Mouse (Mus musculus) macrophage (primary cell): ENCODE results near the gene Clcn2. TPM values are rescaled to one million over a fixed set of nuclear protein-coding genes. Genes with fewer than 3 reads are reported as not detected.

ENCODE experiments used
- H3K27ac ChIP-seq: fragments of 350-480 bp; formaldehyde crosslinking; 2 replicates; pipeline ENCODE4 v1.9.0; 2021
- H3K36me3 ChIP-seq: fragments of 350-480 bp; formaldehyde crosslinking; 2 replicates; pipeline ENCODE4 v1.9.0; 2021; ENCODE audit errors: inconsistent target
- H3K4me3 ChIP-seq: fragments of 350-480 bp; formaldehyde crosslinking; 2 replicates; pipeline ENCODE4 v1.9.0; 2021; ENCODE audit errors: inconsistent target
- H3K79me2 ChIP-seq: fragments of 350-480 bp; formaldehyde crosslinking; 2 replicates; pipeline ENCODE4 v1.9.0; 2021; ENCODE audit errors: inconsistent target
- WGBS: methylation state at CpG from one replicate; pipeline ENCODE4 v1.1.7; 2026; ENCODE audit warnings: inconsistent platforms; ENCODE audit not compliant: missing documents; 5-methylcytosine and 5-hydroxymethylcytosine counted together
- polyA plus RNA-seq: library from polyadenylated mRNA; stranded (reverse); fragments of 250-400 nt; gene quantifications from 3 replicates; pipeline ENCODE4 v1.2.4, GENCODE M21; 2018; ENCODE audit warnings: inconsistent platforms
- total RNA-seq, 78 experiments: library from RNA; depleted of rRNA; stranded (reverse); fragments of 250-400 nt; gene quantifications; 1 replicate in 9 of 78; 2 replicates in 24 of 78; 3 replicates in 43 of 78; 4 replicates in 2 of 78; pipeline ENCODE4 v1.2.4; 2018; ENCODE audit warnings: inconsistent platforms in 56 of 78

Gene Clcn2
- total RNA-seq (2018; cell fraction: chromatin; rRNA removed), result 10 to 100 TPM in 4 of 26 experiments, 1 to 10 TPM in 22; 3.9 to 14.1 (median 7.6) TPM
- under 1 TPM; 0.05 to 0.60 (median 0.20) TPM for total RNA-seq (2018; cell fraction: cytosol; rRNA removed)
- total RNA-seq (2018; cell fraction: nucleus; rRNA removed), result 1 to 10 TPM in 25 of 26 experiments, under 1 TPM in 1; 0.69 to 7.6 (median 4.8) TPM
- polyA plus RNA-seq, result 0.11 to 0.38 TPM (median 0.35 TPM) in 3 replicates

- Histone ChIP-seq H3K27ac (peak within 1 kb of the TSS; percentile 61), H3K36me3 (peaks cover 7% of the 10 kb centered on the region; the same call in 1 of the 2 replicates), H3K79me2 (no peaks in the 10 kb centered on the region), H3K4me3 (peak within 1 kb of the TSS; percentile 64)
- WGBS, result under 1% methylated on average over 62 of the region's 62 CpGs
These were observed at the start of gene Clcn2, which contains the start of gene Polr2h for GRCm38 (mm10) chr16:20717181-20717977. Gene Clcn2 (minus strand): TSS chr16:20717746. Gene Polr2h (plus strand): TSS chr16:20717665.

- Histone ChIP-seq H3K27ac (no peak overlapping the region), H3K4me3 (no peak overlapping the region), H3K79me2 (no peaks in the 10 kb centered on the region), H3K36me3 (no peaks in the 10 kb centered on the region)
- WGBS, result 50% methylated on average over 9 of the region's 9 CpGs
These were observed 47.7 kb upstream of the Clcn2 start for GRCm38 (mm10) chr16:20765244-20765643.

GRCm38 (mm10) chr16:20761681-20762080 is 44.1 kb upstream of the Clcn2 start:
- WGBS, result 13% methylated on average over 3 of the region's 3 CpGs
- Histone ChIP-seq H3K27ac (no peak overlapping the region), H3K36me3 (no peaks in the 10 kb centered on the region), H3K4me3 (no peak overlapping the region), H3K79me2 (no peaks in the 10 kb centered on the region)

GRCm38 (mm10) chr16:20757385-20757784 is 39.8 kb upstream of the Clcn2 start:
- H3K36me3 ChIP-seq, result no peaks in the 10 kb centered on the region
- H3K4me3 ChIP-seq, result no peak overlapping the region
- H3K27ac ChIP-seq, result no peak overlapping the region
- no peaks in the 10 kb centered on the region for H3K79me2 ChIP-seq
- 50% methylated on average over 1 of the region's 1 CpGs for WGBS

- 20% methylated on average over 5 of the region's 5 CpGs for WGBS
- Histone ChIP-seq H3K4me3 (no peak overlapping the region), H3K79me2 (no peaks in the 10 kb centered on the region), H3K36me3 (no peaks in the 10 kb centered on the region), H3K27ac (no peak overlapping the region)
These were observed 38.5 kb upstream of the Clcn2 start for GRCm38 (mm10) chr16:20756052-20756451.

GRCm38 (mm10) chr16:20750518-20750917 is 33.0 kb upstream of the Clcn2 start:
- no peaks in the 10 kb centered on the region for H3K36me3 ChIP-seq
- H3K79me2 ChIP-seq, result no peaks in the 10 kb centered on the region
- 77% methylated on average over 8 of the region's 8 CpGs for WGBS
- H3K27ac ChIP-seq, result no peak overlapping the region
- H3K4me3 ChIP-seq, result no peak overlapping the region

GRCm38 (mm10) chr16:20746641-20747040 is 29.1 kb upstream of the Clcn2 start:
- H3K4me3 ChIP-seq, result no peak overlapping the region
- no peaks in the 10 kb centered on the region for H3K36me3 ChIP-seq
- 36% methylated on average over 6 of the region's 6 CpGs for WGBS
- no peaks in the 10 kb centered on the region for H3K79me2 ChIP-seq
- no peak overlapping the region for H3K27ac ChIP-seq

- Histone ChIP-seq H3K36me3 (no peaks in the 10 kb centered on the region), H3K4me3 (no peak overlapping the region), H3K27ac (no peak overlapping the region), H3K79me2 (no peaks in the 10 kb centered on the region)
- WGBS, result 93% methylated on average over 9 of the region's 9 CpGs
These were observed 22.3 kb upstream of the Clcn2 start for GRCm38 (mm10) chr16:20739845-20740244.

- Histone ChIP-seq H3K4me3 (no peak overlapping the region), H3K36me3 (no peaks in the 10 kb centered on the region), H3K79me2 (no peaks in the 10 kb centered on the region), H3K27ac (no peak overlapping the region)
- WGBS, result 87% methylated on average over 5 of the region's 5 CpGs
These were observed 19.3 kb upstream of the Clcn2 start for GRCm38 (mm10) chr16:20736823-20737222.

- Histone ChIP-seq H3K79me2 (no peaks in the 10 kb centered on the region), H3K27ac (no peak overlapping the region), H3K4me3 (no peak overlapping the region), H3K36me3 (no peaks in the 10 kb centered on the region)
- 87% methylated on average over 7 of the region's 7 CpGs for WGBS
These were observed 18.6 kb upstream of the Clcn2 start for GRCm38 (mm10) chr16:20736168-20736567.

GRCm38 (mm10) chr16:20735651-20736050 is 18.1 kb upstream of the Clcn2 start:
- H3K79me2 ChIP-seq, result no peaks in the 10 kb centered on the region
- WGBS, result 77% methylated on average over 5 of the region's 5 CpGs
- no peaks in the 10 kb centered on the region for H3K36me3 ChIP-seq
- no peak overlapping the region for H3K4me3 ChIP-seq
- H3K27ac ChIP-seq, result no peak overlapping the region

GRCm38 (mm10) chr16:20733731-20734730 is 16.5 kb upstream of the Clcn2 start, which contains the start of gene Thpo:
Gene Thpo (minus strand): TSS chr16:20734511.
- Histone ChIP-seq H3K79me2 (no peaks in the 10 kb centered on the region), H3K36me3 (no peaks in the 10 kb centered on the region), H3K4me3 (no peak within 1 kb of the TSS), H3K27ac (no peak within 1 kb of the TSS)
- 7% methylated on average over 44 of the region's 45 CpGs for WGBS

- 2% methylated on average over 68 of the region's 70 CpGs for WGBS
- Histone ChIP-seq H3K79me2 (no peaks in the 10 kb centered on the region), H3K27ac (no peak within 1 kb of the TSS), H3K36me3 (no peaks in the 10 kb centered on the region), H3K4me3 (no peak within 1 kb of the TSS)
These were observed 15.6 kb upstream of the Clcn2 start, which contains the start of gene Chrd for GRCm38 (mm10) chr16:20732925-20733730. Gene Chrd (plus strand): TSS chr16:20733127.
